Mouse (Mus musculus) liver, embryonic 13.5 days (tissue): ENCODE results near the gene Foxi3. TPM values are rescaled to one million over a fixed set of nuclear protein-coding genes. Genes with fewer than 3 reads are reported as not detected.

Experiments used
- ATAC-seq: fragments of 200-750 bp; cut with Nextera tagmentation; 2 replicates; pipeline ENCODE4 v1.8.0; 2017; ENCODE audit warnings: low read depth, mild to moderate bottlenecking, moderate number of reproducible peaks, moderate library complexity
- DNase-seq: peaks from one replicate; pipeline ENCODE4 v3.0.0; 2022
- H3K27ac ChIP-seq: fragments of 300-500 bp; sonication (generic); 2 replicates; pipeline ENCODE4 v1.5.1; 2015; ENCODE audit warnings: moderate library complexity, mild to moderate bottlenecking, inconsistent platforms
- H3K27me3 ChIP-seq: fragments of 300-500 bp; sonication (generic); 2 replicates; pipeline ENCODE4 v1.6.1; 2015; ENCODE audit warnings: mild to moderate bottlenecking, inconsistent platforms
- H3K36me3 ChIP-seq: fragments of 300-500 bp; sonication (generic); 2 replicates; pipeline ENCODE4 v1.6.1; 2015; ENCODE audit warnings: mild to moderate bottlenecking, inconsistent platforms
- H3K4me1 ChIP-seq: fragments of 300-500 bp; sonication (generic); replicated peaks from 2 replicates; pipeline ENCODE4 v1.6.1; 2015; ENCODE audit warnings: inconsistent platforms
- H3K4me2 ChIP-seq: fragments of 300-500 bp; sonication (generic); 2 replicates; pipeline ENCODE4 v1.6.1; 2015; ENCODE audit warnings: inconsistent platforms, mild to moderate bottlenecking, moderate library complexity
- H3K4me3 ChIP-seq: fragments of 300-500 bp; sonication (generic); replicated peaks from 2 replicates; pipeline ENCODE4 v1.5.1; 2015; ENCODE audit warnings: mild to moderate bottlenecking, inconsistent platforms
- H3K9ac ChIP-seq: fragments of 300-500 bp; sonication (generic); 2 replicates; pipeline ENCODE4 v1.6.1; 2015; ENCODE audit warnings: mild to moderate bottlenecking, inconsistent platforms
- H3K9me3 ChIP-seq: fragments of 300-500 bp; sonication (generic); replicated peaks from 2 replicates; pipeline ENCODE4 v1.6.1; 2016; ENCODE audit warnings: inconsistent platforms
- WGBS: fragments of 180-500 bp; shearing (Covaris S2); methylation state at CpG from one replicate; pipeline ENCODE4 v1.1.7; 2015; ENCODE audit not compliant: insufficient replicate concordance; 5-methylcytosine and 5-hydroxymethylcytosine counted together
- polyA plus RNA-seq: library from polyadenylated mRNA; unstranded; fragments of >200 nt; fragmentation: Nextera tagmentation; extraction: Ambion mirVana; gene quantifications from 2 replicates; pipeline ENCODE4 v1.2.1, GENCODE M21; 2015

Gene Foxi3
- polyA plus RNA-seq, 1 experiment from 2014 or later = not detected

DNA sequence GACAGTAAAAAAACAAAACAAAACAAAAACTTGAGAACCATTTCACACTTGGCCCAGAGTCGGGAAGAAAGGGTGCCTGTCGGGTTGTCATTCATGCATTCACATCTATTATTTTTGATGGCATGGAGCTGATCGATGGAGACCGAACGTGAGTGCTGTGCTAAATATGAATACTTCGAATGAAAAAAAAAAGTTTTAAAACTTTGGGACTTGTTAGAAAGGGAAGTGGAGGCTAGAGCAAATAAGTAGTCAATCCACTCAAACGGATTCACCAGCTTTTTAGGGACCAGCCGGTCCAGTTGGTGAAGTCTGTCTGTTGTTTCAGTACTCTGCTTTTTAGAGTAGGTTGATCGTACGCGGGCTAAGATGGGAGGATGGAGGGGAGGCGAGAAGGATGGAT is 490 bp upstream of the Foxi3 start:
- Histone ChIP-seq H3K36me3 (no peaks in the 10 kb centered on the region), H3K4me1 (peaks cover 4% of the 10 kb centered on the region; the same call in 1 of the 2 replicates), H3K27me3 (peaks cover 97% of the 10 kb centered on the region), H3K4me3 (peak overlapping the region; percentile 44), H3K9me3 (no peaks in the 10 kb centered on the region), H3K27ac (no peak overlapping the region), H3K9ac (no peak overlapping the region), H3K4me2 (peak overlapping the region; percentile 49)
- no peak for ATAC-seq
- 2% methylated on average over 12 of the region's 12 CpGs for WGBS
- DNase-seq = no peak

DNA sequence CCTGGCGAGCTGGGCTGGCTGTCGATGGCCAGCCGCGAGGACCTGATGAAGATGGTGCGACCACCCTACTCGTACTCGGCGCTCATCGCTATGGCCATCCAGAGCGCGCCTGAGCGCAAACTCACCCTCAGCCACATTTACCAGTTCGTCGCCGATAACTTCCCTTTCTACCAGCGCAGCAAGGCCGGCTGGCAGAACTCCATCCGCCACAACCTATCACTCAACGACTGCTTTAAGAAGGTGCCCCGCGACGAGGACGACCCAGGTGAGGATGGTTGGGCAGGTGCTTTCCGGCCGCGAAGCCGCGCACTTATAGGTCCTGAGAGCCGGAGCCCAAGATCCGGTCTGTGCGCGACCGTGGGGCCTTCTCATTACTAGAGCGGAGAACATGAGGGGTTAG is 605 bp downstream of the Foxi3 start:
- 2% methylated on average over 34 of the region's 34 CpGs for WGBS

DNA sequence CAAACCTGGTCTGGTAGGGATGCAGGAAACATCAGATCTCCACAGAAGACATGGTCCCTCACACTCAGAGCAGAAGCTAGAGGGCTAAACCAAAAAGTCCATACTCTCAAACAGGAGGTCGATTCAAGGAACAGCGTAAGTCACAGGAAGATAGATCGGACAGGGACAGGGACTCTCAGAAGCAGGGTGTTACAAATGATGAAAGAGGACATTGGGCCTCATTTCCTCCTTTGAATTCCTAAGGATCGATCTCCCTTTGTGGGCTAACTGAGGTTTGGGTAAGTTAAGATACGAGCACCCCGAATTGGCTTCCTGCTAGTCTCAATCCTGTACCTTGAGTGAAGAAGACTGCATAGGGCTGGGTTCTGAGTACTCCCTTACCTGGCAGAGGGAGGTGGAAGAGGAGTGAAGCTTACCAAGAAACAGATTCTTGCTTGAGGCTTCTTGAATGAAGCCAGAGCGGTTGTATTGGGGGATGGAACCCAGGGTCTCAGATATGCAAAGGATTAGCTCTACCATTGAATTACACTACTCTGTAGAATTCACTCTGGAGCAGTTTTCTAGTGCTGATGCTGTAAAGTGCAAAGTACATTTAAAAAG is 1.1 kb downstream of the Foxi3 start:
- ATAC-seq = no peak
- Histone ChIP-seq H3K4me1 (peaks cover 4% of the 10 kb centered on the region; the same call in 1 of the 2 replicates), H3K27me3 (peaks cover 83% of the 10 kb centered on the region), H3K27ac (no peak overlapping the region), H3K9ac (no peak overlapping the region), H3K4me3 (no peak overlapping the region), H3K9me3 (no peaks in the 10 kb centered on the region), H3K4me2 (no peak overlapping the region), H3K36me3 (no peaks in the 10 kb centered on the region)
- no peak for DNase-seq
- 8% methylated on average over 7 of the region's 7 CpGs for WGBS

More for the DNA sequence above, 605 bp downstream of the Foxi3 start:
- Histone ChIP-seq H3K36me3 (no peaks in the 10 kb centered on the region), H3K27ac (no peak overlapping the region), H3K4me2 (peak overlapping the region; percentile 49), H3K9ac (no peak overlapping the region), H3K27me3 (peaks cover 86% of the 10 kb centered on the region), H3K4me3 (peak overlapping the region; percentile 44), H3K9me3 (no peaks in the 10 kb centered on the region), H3K4me1 (peaks cover 4% of the 10 kb centered on the region; the same call in 1 of the 2 replicates)
- no peak for ATAC-seq
- no peak for DNase-seq

DNA sequence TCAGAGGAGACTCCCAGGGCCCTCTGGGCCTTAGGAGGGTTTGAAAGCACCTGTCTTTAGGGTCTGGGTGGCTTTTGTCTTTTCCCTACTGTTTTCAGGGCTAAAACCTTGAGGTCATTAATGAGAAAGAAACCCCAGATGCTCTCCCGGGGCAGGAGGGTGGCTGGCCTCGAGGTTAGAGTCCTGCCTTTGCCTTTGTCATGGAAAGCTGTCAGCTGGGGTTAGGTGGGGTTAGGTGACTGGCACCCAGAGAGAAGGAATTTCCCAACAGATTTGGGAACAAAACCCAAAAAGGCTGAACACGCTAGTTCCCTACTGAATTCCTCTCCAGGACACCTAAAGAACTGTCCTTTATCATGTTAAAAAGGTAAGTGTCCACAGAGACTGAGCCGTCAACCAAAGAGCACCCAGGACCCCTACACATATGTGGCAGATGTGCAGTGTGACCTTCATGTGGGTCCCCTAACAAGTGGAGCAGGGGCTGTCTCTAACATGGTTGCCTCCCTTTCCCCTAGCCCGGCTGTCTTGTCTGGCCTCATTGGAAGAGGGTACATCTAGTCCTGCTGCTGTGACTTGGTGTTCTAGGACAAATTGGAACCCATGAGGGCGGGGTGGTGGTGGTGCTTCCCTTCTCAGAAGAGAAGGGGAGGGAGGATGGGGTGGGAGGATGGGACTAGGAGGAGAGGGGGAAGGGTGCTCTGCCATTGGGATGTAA is 7.9 kb downstream of the Foxi3 start:
- no peak for DNase-seq
- no peaks in the 10 kb centered on the region for H3K36me3 ChIP-seq
- H3K27ac ChIP-seq = no peak overlapping the region
- no peaks in the 10 kb centered on the region for H3K4me1 ChIP-seq
- H3K9me3 ChIP-seq = no peaks in the 10 kb centered on the region
- peaks cover 50% of the 10 kb centered on the region for H3K27me3 ChIP-seq
- H3K4me2 ChIP-seq = no peak overlapping the region
- no peak overlapping the region for H3K4me3 ChIP-seq
- 37% methylated on average over 6 of the region's 6 CpGs for WGBS
- no peak overlapping the region for H3K9ac ChIP-seq
- no peak for ATAC-seq

DNA sequence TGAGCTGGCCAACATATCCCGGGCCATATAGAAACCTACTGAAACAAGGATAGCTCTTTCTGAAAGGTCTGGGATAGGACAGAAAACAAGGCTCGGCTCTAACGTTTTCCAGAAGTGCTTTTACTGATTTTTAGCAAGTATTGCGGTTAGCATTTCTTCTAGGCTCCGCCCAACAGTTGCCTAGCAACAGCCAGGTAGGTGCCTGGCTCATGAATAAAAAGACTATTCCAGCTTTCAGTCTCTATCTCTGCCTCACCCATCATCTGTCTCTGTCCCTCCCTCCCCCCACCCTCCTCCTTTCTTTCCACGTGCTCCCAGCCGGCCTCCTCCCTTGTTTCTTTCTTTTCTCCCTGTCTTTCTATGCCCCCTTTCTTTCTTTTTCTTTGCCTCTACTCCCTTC is 9.4 kb downstream of the Foxi3 start:
- H3K9ac ChIP-seq = no peak overlapping the region
- H3K9me3 ChIP-seq = no peaks in the 10 kb centered on the region
- H3K27ac ChIP-seq = no peak overlapping the region
- no peak for DNase-seq
- peaks cover 36% of the 10 kb centered on the region for H3K27me3 ChIP-seq
- no peaks in the 10 kb centered on the region for H3K36me3 ChIP-seq
- no peaks in the 10 kb centered on the region for H3K4me1 ChIP-seq
- H3K4me3 ChIP-seq = no peak overlapping the region
- WGBS = 21% methylated on average over 7 of the region's 7 CpGs
- H3K4me2 ChIP-seq = no peak overlapping the region
- no peak for ATAC-seq

GRCm38 (mm10) chr6:70967422-70967821 is 11.1 kb downstream of the Foxi3 start:
- H3K4me3 ChIP-seq = no peak overlapping the region
- H3K27ac ChIP-seq = no peak overlapping the region
- no peaks in the 10 kb centered on the region for H3K4me1 ChIP-seq
- no peaks in the 10 kb centered on the region for H3K36me3 ChIP-seq
- H3K9ac ChIP-seq = no peak overlapping the region
- no peak for ATAC-seq
- WGBS = 6% methylated on average over 8 of the region's 8 CpGs
- H3K9me3 ChIP-seq = no peaks in the 10 kb centered on the region
- no peak for DNase-seq
- peaks cover 34% of the 10 kb centered on the region for H3K27me3 ChIP-seq
- no peak overlapping the region for H3K4me2 ChIP-seq

DNA sequence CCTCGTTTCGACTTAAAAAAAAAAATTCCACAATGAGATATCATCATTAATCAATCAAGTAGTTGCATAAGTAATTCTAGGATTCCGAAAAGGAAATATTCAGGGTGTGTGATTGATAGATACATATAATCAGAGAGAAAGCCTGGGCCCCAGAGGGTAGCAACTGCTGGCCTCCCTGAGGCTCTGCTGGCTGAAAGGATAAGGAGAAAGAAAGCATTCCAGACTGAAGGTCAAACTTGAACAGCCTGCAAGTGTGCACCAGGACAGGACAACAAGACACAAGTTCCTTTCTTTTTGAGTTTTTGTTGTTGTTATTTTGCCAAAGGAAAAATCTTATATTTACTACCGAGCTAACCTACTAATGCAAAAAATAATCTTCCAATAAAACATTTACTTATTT is 12.0 kb downstream of the Foxi3 start:
- Histone ChIP-seq H3K27ac (no peak overlapping the region), H3K4me1 (no peaks in the 10 kb centered on the region), H3K4me2 (no peak overlapping the region), H3K27me3 (peaks cover 26% of the 10 kb centered on the region), H3K9me3 (no peaks in the 10 kb centered on the region), H3K36me3 (no peaks in the 10 kb centered on the region), H3K4me3 (no peak overlapping the region), H3K9ac (no peak overlapping the region)
- DNase-seq = no peak
- ATAC-seq = no peak
- WGBS = 60% methylated on average over 4 of the region's 4 CpGs

GRCm38 (mm10) chr6:70973066-70973465 is 16.7 kb downstream of the Foxi3 start:
- no peak for DNase-seq
- H3K9ac ChIP-seq = no peak overlapping the region

DNA sequence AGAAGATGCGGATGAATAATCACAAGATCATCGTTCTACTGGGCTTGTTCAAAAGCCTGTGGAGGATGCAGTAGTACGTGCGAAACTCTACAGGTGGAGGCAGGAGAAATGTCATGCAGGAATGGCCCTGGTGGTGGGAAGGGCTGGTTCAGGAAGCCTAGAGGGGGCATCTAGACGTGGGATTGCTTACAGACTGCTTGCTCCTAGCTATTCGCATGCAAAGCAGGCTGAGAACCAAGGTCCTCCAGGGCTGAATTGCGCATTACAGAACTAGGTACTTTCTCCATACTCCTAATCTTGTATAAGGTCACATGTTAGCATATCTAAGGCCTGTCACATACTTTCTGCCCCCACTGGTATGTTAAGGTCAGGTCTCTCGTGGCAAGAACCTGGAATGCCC is 24.7 kb downstream of the Foxi3 start:
- ATAC-seq (no peak), DNase-seq (no peak)
- H3K9ac ChIP-seq = no peak overlapping the region
- no peak overlapping the region for H3K4me2 ChIP-seq
- no peak overlapping the region for H3K27ac ChIP-seq
- H3K4me3 ChIP-seq = no peak overlapping the region
- H3K9me3 ChIP-seq = no peaks in the 10 kb centered on the region
- 65% methylated on average over 8 of the region's 8 CpGs for WGBS
- H3K36me3 ChIP-seq = no peaks in the 10 kb centered on the region
- no peaks in the 10 kb centered on the region for H3K27me3 ChIP-seq
- H3K4me1 ChIP-seq = no peaks in the 10 kb centered on the region

More at GRCm38 (mm10) chr6:70973066-70973465, 16.7 kb downstream of the Foxi3 start:
- ATAC-seq = no peak
- WGBS = 49% methylated on average over 3 of the region's 3 CpGs
- no peaks in the 10 kb centered on the region for H3K36me3 ChIP-seq
- no peaks in the 10 kb centered on the region for H3K9me3 ChIP-seq
- no peak overlapping the region for H3K27ac ChIP-seq
- no peak overlapping the region for H3K4me3 ChIP-seq
- no peak overlapping the region for H3K4me2 ChIP-seq
- H3K27me3 ChIP-seq = no peaks in the 10 kb centered on the region
- no peaks in the 10 kb centered on the region for H3K4me1 ChIP-seq

GRCm38 (mm10) chr6:70982416-70982815 is 26.1 kb downstream of the Foxi3 start:
- Histone ChIP-seq H3K27me3 (no peaks in the 10 kb centered on the region), H3K36me3 (no peaks in the 10 kb centered on the region), H3K27ac (no peak overlapping the region), H3K4me1 (no peaks in the 10 kb centered on the region), H3K9ac (no peak overlapping the region), H3K4me2 (no peak overlapping the region), H3K9me3 (no peaks in the 10 kb centered on the region), H3K4me3 (no peak overlapping the region)
- WGBS = 48% methylated on average over 1 of the region's 1 CpGs
- DNase-seq (no peak), ATAC-seq (no peak)

- H3K9ac ChIP-seq = no peak overlapping the region
- no peaks in the 10 kb centered on the region for H3K36me3 ChIP-seq
- DNase-seq (no peak), ATAC-seq (no peak)
- H3K27ac ChIP-seq = no peak overlapping the region
- H3K4me1 ChIP-seq = no peaks in the 10 kb centered on the region
- 74% methylated on average over 8 of the region's 8 CpGs for WGBS
- no peaks in the 10 kb centered on the region for H3K9me3 ChIP-seq
- H3K4me3 ChIP-seq = no peak overlapping the region
- no peak overlapping the region for H3K4me2 ChIP-seq
- H3K27me3 ChIP-seq = no peaks in the 10 kb centered on the region
Observed at GRCm38 (mm10) chr6:70986683-70987082, 30.4 kb downstream of the Foxi3 start.
